Mouse (Mus musculus) bone marrow macrophage, adult 2 months (primary cell): ENCODE measurements around the gene Nbl1. TPM values are rescaled to one million over a fixed set of nuclear protein-coding genes. Genes with fewer than 3 reads are reported as not detected.

ENCODE experiments used
- H3K27ac ChIP-seq: 2 replicates; pipeline ENCODE4 v1.5.1; 2012; ENCODE audit warnings: low read depth, low read length; ENCODE audit not compliant: insufficient read depth
- H3K4me1 ChIP-seq: 2 replicates; pipeline ENCODE4 v1.6.1; 2012; ENCODE audit warnings: low read length; ENCODE audit not compliant: control insufficient read depth, insufficient read depth
- H3K4me3 ChIP-seq: 2 replicates; pipeline ENCODE4 v1.5.1; 2012; ENCODE audit warnings: mild to moderate bottlenecking, low read length, moderate library complexity; ENCODE audit not compliant: insufficient read depth
- CTCF ChIP-seq: IDR thresholded peaks from 2 replicates; pipeline ENCODE4 v1.5.1; 2012; ENCODE audit warnings: low read depth, mild to moderate bottlenecking, low read length, moderate library complexity
- POLR2A ChIP-seq: IDR thresholded peaks from 2 replicates; pipeline ENCODE4 v1.6.1; 2012; ENCODE audit warnings: mild to moderate bottlenecking, low read depth, low read length, borderline replicate concordance
- polyA plus RNA-seq: library from polyadenylated mRNA; stranded (reverse); fragments of >200 nt; gene quantifications from 2 replicates; pipeline ENCODE4 v1.2.4, GENCODE M21; 2012; ENCODE audit not compliant: missing spikeins, insufficient read depth, insufficient read length

The Nbl1 gene
- polyA plus RNA-seq, 1 experiment = not detected

- Histone ChIP-seq H3K27ac (no peak overlapping the region), H3K4me1 (peaks cover 6% of the 10 kb centered on the region), H3K4me3 (no peak overlapping the region)
- TF ChIP-seq POLR2A (no peak), CTCF (no peak)
Observed at GRCm38 (mm10) chr4:139034540-139034939, 58.3 kb downstream of the Nbl1 start.

GRCm38 (mm10) chr4:139034010-139034367 is 58.8 kb downstream of the Nbl1 start:
- TF ChIP-seq POLR2A (no peak), CTCF (no peak)

GRCm38 (mm10) chr4:139033263-139034009 is 59.4 kb downstream of the Nbl1 start:
- Histone ChIP-seq H3K27ac (no peak overlapping the region), H3K4me3 (no peak overlapping the region), H3K4me1 (peaks cover 6% of the 10 kb centered on the region)
- TF ChIP-seq POLR2A (no peak), CTCF (no peak)

More at GRCm38 (mm10) chr4:139034010-139034367, 58.8 kb downstream of the Nbl1 start:
- Histone ChIP-seq H3K4me3 (no peak overlapping the region), H3K27ac (no peak overlapping the region), H3K4me1 (peaks cover 6% of the 10 kb centered on the region)

- Histone ChIP-seq H3K4me3 (no peak overlapping the region), H3K27ac (no peak overlapping the region), H3K4me1 (no peaks in the 10 kb centered on the region)
- TF ChIP-seq CTCF = no peak
- no peak for TF ChIP-seq POLR2A
Observed at GRCm38 (mm10) chr4:139032521-139032920, 60.3 kb downstream of the Nbl1 start.

Other genes starting within 250 kb of the Nbl1 start
- not detected in 2 replicates for gene Pla2g5, start 229.5 kb downstream of the Nbl1 start, polyA plus RNA-seq
- not detected in 2 replicates for gene Gm13030, start 219.0 kb downstream of the Nbl1 start, polyA plus RNA-seq
- gene Pla2g2e, start 215.1 kb downstream of the Nbl1 start, polyA plus RNA-seq = 0.96 TPM in 1 of 2 replicates, not detected in the other
- 4.8 and 8.0 TPM in 2 replicates for gene Otud3, start 179.0 kb downstream of the Nbl1 start, polyA plus RNA-seq
- not detected in 2 replicates for gene Rnf186, start 125.9 kb downstream of the Nbl1 start, polyA plus RNA-seq
- gene Tmco4, start 120.1 kb downstream of the Nbl1 start, polyA plus RNA-seq = 5.4 and 6.5 TPM in 2 replicates
- gene Htr6, start 17.4 kb downstream of the Nbl1 start, polyA plus RNA-seq = not detected in 2 replicates
- gene Minos1, start 38.1 kb upstream of the Nbl1 start, polyA plus RNA-seq = 151 and 166 TPM in 2 replicates
- 483 and 496 TPM in 2 replicates for gene Capzb, start 99.9 kb upstream of the Nbl1 start, polyA plus RNA-seq
- 22.5 and 26.7 TPM in 2 replicates for gene Pqlc2, start 217.7 kb upstream of the Nbl1 start, polyA plus RNA-seq
- 17.5 and 19.3 TPM in 2 replicates for gene Akr7a5, start 217.8 kb upstream of the Nbl1 start, polyA plus RNA-seq